Mouse (Mus musculus) thymus, adult 18-20 months (tissue): ENCODE data around the gene Sh3bgrl2.

ENCODE experiments used
- DNase-seq, 2 experiments: peaks; one replicate each; pipeline ENCODE4 v3.0.0; 2022; ENCODE audit warnings: mixed read lengths in 2 of 2

Sh3bgrl2 gene

DNA sequence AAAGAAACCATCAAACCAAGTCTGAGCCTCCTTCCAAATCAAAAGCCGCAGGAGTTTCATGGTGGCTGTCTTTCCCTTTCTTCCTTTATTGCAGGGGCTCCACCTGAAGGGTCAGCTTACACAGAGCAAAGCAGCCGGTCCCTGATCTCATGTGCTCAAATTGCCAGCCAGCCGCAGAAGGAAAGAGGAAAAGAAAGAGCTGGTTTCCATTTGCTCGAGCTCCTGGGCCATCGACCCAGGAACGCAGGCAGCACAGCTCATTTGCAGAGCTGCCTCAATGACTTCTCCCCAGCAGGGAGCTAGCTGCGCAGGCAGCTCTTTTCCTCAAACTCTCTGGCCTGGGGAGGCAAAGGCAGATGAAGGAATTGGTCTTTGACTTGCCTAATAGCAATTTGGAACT, 87.9 kb downstream of the Sh3bgrl2 start:
- DNase-seq: no peak

DNA sequence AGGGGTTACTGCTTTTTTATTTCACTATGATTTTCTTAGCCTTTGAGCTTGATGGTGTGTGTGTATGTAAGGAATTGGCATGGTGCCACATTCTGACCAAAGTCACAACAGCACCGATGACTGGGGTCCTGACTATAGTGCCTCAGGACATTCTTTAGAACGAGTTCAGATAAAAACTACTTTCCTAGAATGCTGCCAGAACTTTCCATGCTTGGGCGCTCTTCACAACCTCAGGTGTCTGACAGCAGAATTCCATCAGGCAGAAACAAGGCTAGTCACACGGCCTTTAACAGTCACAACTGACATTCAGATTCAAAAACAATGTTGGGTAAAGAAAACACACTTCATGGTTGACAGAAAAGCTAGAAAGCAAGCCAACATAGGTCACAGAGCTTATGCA, 95.0 kb downstream of the Sh3bgrl2 start:
- no peak for DNase-seq

DNA sequence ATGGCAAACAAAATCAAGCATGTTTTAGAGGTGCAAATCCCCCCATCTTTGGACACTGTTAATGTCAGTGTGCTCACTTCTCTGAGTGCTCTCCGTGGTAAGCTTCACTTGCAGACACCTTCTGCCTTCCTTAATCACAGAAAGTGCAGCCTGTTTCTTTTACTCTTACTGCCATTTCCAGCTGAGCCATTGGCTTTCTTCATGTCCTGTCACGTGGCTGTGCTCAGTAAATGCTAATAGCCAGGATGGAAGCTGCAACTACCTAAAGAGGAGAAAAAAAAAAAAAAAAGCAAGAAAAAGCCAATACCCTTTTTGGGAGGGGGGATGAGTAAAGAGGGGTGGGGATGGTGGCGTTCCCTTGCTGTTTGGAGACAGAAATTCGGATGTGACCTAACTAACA, 95.7 kb downstream of the Sh3bgrl2 start:
- DNase-seq: no peak

DNA sequence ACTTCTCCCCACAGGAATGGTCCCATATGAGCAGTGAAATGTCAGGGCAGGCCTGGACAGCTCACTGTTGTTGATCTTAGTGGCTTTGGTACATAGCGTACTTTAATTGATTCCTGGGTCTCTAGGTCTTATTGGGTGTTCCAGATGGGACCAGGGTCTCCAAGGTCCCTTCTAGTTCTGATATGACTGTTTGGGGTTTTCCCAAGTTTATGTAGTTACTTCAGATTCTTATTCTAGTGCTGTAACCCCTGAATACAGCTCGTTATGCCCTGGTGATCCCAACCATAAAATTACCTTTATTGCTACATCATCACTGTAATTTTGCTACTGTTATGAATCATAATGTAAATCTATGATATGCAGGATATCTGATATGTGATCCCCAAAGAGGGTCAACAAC, 98.1 kb downstream of the Sh3bgrl2 start:
- no peak for DNase-seq

DNA sequence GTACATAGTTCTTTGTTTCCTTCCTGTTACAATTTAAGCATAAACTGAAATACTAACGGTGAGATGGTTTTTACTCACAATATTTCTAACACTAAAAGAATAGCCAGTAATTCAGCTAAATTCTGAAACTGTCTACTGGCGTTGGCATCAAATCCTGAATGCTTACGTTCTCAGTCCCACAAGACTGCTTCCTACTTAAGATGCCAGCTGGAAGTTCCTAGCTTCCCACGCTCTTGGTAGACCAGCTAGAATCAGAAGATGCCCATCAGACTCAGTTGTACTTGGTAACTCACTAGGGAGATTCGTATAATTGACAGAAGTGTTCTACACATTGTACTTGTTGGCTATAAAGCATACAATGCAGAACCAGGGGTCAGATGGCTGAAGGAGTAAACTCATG, 98.6 kb downstream of the Sh3bgrl2 start:
- no peak for DNase-seq

DNA sequence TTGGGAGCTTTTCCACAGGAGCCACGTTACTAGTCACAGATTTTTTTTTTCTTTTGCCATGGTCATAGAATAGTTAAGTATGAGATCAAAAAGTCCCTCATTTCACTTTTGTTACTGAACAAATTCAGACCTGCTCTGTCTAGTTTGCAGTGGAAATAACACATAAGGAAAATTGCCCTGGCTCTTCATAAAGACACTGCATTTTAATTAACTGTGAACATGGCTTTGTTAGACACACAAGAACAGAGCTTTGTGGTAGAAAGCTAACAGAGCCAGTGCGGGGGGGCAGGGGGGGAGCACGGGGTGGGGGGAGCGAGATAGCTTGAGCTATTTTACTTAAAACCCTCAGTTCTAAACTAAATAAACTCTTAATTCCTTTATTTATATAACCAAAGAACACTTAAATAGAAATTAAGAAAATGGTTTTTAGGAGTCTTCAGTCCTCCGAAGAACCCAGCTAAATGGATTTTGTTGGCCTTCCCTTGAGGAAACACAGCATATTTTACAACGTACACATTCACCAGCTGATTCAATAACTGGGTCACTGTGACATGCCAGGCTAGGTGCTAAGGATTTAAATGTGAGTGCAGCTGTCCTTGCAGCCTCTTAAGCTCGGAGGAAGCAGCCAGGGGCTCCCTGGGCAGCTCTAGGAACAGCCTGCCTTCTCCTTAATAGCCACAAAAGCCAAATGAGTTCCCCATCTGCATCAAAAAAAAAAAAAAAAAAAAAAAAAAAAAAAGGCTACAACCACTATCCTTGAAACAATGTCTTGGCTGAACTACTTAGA, 100.0 kb downstream of the Sh3bgrl2 start:
- DNase-seq: no peak

DNA sequence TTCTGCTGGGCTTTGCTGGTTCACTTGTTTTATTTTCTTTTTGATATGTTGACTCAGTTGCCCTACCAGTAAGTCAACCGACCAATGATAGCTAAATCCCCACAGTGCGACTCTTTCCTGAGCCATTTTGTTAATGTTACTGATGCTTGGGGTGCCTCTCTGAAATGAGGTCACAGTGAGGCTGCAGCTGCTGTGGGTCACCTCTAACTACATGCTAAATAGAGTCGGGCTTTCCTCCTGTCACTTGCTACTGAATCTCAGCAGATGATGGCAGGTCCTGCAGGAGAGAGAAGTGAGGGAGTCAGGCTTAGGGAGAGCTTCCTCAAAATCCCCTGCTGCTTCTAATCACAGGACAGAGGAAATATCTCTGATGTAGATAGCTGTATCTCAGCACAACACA, 100.6 kb downstream of the Sh3bgrl2 start:
- no peak for DNase-seq

DNA sequence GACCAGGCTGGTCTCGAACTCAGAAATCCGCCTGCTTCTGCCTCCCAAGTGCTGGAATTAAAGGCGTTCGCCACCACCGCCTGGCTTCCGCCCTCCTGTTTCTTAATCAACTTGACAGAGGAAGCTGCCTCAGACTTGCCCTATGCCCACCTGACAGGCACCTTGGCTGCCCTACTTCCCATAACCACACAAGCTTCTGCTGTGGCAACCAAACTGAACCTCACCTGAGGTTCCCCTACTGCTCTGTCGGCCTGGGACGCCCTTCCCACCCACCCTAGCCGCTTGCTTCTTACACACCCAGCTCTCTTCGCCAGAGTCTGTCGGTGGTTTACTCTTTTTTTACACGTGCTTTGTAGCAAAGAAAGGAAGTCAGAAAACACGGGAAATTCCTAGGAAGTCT, 103.9 kb downstream of the Sh3bgrl2 start:
- DNase-seq: no peak

DNA sequence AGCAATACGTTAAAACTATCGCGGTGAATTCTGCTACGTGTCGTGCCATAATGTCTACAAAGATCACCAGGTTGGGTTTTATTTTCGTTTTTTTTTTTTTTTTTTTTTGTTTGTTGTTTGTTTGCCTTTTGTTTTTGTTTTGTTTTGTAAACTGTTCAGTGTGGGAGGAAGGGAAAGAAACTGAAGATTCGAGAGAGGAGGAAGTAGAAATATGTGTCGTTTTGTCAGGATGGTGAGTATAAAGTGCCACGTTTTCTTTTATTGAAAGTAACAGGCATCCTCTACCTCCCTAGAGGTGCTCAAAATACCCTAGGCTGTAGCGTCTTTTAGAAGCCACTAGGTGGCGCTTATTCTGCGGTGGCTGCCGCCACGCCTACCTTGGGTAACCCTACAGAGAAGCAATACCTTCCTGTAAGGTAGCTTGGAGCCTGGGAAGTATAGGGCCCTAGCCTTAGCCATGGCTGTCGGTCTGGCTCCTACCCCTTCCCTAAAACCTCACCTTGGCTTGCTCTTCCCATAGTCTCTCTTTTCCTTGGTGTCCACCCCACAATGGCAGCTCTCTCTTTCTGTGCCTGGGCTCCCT, 104.6 kb downstream of the Sh3bgrl2 start:
- DNase-seq: no peak

DNA sequence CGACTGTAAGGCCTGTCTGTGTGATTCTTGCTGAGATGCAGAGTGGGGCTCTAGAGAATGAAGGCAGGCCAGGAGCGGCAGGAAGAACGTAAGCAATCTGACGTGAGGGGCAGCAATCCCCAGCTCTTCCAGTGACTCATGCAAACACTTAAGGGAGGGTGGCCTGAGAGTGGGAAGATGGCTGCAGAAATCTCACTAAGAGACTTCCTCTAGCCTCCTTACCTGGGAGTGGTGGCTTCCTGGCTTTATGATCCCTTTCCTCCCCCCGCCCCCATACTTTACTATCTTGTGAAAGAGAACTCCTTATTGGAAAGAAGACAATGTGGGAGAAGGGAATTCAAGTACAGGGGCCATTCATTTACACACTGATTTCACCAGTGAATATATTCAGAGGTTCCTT, 106.5 kb downstream of the Sh3bgrl2 start:
- DNase-seq: no peak

DNA sequence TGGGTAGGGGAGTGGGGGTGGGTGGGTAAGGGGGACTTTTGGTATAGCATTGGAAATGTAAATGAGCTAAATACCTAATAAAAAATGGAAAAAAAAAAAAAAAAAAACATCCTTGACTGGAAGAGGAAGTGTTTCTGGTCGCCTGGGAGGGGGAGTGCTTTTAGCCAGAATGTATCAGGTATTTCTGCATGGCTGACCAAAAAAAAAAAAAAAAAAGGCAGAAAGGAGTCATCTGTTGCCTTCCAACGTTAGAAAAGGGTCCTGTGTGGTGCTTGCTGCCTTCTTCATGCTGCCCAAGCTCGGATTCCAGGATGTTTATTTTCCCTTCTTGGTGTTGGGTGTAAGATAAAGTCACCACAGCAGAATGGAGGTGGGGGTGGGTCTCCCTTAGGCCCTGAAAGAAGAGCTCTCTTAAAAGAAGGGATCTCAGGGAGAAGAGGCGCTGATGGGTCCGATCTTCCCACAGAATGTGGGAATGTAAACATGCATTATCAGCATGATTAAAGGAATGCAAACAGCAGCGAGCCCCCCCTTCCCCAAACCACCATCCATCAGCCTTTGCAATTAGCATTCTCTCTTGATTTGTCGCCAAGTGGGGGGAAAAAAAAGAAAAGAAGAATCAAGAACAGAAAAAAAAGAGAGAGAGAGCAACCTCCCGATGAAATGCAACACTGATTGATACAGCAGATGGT, 109.0 kb downstream of the Sh3bgrl2 start:
- no peak for DNase-seq

DNA sequence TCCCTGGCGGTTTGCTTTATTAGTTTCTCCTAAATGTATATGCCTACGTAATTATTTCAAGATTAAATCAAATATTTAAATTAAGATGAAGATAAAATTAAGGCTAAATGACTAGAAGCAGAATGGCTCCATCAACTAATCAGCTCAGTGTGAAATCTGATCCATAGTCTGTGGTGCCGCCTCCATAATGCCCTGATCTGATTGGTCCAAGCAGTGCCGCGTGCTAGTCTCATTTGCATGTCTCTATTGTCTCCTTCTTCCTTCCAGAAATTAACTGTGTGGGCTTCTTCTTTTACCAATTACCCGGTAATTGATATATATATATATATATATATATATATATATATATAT, 109.5 kb downstream of the Sh3bgrl2 start:
- DNase-seq: no peak

DNA sequence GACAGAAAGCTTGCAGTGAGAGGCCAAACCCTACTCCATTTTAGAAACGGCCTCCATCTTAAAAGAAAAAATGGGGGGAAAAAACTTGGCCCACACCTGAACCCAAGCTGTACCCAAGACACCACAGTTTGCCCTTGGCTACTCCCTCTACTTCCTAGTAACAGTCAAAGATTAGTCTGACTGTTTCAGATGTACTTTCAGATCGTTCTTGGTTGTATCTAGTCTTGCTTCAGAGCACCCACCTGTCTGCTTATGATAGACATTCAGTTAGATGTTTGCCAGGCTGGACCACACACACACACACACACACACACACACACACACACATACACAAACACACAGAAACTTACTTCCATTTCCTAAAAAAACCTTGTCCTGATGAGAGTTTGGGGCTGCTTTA, 111.0 kb downstream of the Sh3bgrl2 start:
- DNase-seq: no peak

DNA sequence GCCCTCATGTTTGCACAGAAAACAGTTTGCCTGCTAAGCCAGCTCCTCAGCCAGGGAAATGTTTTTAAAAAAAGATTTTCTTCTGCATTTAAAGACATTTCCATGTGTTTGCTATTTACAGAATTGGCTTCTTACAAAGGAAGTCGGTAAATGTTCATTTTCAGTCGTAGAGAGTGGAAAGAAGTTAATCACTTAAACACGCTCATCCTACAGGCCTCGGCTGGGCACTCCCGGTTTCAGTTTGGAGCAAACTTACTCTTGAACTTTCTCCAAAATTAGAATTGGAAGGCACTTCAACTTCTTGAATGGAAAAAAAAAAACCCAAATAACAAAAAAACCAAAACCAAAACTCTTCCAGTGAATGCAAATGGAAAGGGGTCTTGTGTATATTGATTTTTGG, 113.7 kb downstream of the Sh3bgrl2 start:
- DNase-seq: no peak

DNA sequence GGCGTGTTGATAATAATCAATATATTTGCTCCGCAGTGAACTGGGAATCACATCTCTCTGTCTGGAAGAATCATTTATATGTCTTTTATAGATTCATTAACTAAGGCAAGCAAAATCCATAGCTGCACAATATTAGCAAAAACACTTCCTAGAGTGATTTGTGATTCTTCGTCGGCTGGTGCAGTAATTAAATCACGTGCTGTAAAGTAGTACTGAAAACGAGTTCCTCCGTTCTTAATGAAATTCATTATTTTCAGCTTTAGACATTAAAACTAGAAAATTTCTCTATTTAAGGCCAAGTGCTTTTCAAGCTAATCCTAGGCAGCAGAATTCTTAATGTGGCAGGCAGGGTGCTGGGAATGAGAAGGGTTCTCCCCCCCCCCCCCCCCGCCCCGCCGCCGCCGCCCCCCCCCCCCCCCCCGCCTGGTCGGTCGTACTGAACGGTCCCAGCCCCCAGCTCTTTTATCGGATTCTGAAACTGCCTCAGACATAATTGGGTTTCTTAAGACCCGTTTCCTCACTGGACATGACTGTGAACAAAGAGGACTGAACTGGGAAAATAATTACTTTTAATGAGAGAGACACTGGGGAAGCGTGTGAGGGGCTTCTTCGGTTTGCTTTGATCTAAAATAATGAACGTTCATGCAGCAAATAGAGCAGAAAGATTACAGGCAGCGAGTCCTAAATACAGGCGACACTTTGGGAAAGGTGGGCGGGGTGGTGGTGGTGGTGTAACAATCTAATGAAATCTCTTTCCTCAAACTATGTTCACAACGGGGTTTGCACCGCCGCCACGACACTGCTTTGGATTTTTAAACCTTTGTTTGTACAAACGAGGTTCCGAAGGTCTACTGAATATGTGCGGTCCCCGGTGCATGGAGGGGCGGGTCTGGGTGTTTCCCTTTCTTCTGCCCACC, 116.1 kb downstream of the Sh3bgrl2 start:
- DNase-seq: no peak

DNA sequence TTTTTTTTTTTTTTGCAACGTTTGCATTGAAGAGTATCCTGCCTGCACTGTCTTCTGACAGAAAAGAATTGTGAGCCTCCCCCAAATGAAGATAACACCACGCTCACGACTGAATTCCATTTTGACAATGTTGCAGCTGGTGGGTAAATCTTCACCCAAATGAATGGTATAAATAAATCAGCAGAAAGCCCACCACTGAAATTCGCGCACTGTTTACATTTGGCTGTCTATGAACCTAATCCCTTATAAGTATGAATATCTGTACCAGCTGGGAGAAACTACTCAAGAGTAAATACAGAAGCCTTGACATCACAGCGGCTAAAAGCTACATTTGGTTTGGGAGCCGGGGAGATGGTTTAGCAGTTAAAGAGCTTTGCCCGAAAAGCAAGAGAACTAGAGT, 116.8 kb downstream of the Sh3bgrl2 start:
- no peak for DNase-seq

DNA sequence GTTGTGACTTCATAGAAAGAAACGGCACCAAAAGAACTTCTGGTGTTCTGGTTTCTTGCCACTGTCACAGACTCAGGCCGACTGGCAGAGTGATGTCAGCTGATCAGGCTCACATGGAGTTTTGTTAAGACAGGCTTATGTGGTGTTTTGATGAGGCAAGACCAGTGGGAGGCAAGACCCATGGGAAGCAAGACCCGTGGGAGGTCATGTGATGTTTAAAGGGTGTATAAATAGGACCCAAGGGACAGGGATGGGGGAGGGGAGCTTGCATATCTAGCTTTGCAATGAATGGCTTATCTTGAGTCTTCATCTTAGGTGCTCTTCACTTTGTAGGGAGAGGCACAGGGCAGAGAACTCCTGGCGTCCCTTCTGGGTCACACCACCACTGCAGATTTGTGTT, 118.9 kb downstream of the Sh3bgrl2 start:
- DNase-seq: no peak

DNA sequence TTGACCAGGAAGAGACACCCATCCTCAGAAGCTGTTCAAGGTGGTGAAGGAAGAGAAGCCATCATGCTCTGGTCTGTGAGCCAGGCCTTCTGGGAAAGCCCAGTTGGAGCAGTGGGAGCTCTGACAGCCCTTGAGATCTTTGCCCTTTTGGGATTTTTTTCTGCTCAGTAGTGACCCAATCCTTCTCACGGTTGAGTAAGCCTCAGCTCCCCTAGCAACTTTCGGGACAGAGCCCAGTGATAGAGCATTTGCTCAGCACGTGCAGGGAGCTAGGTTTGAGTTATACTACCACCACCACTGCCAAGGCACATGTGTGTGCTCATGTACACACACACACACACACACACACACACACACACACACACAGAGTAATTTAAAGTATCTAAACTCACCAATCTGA, 131.5 kb downstream of the Sh3bgrl2 start:
- no peak for DNase-seq

DNA sequence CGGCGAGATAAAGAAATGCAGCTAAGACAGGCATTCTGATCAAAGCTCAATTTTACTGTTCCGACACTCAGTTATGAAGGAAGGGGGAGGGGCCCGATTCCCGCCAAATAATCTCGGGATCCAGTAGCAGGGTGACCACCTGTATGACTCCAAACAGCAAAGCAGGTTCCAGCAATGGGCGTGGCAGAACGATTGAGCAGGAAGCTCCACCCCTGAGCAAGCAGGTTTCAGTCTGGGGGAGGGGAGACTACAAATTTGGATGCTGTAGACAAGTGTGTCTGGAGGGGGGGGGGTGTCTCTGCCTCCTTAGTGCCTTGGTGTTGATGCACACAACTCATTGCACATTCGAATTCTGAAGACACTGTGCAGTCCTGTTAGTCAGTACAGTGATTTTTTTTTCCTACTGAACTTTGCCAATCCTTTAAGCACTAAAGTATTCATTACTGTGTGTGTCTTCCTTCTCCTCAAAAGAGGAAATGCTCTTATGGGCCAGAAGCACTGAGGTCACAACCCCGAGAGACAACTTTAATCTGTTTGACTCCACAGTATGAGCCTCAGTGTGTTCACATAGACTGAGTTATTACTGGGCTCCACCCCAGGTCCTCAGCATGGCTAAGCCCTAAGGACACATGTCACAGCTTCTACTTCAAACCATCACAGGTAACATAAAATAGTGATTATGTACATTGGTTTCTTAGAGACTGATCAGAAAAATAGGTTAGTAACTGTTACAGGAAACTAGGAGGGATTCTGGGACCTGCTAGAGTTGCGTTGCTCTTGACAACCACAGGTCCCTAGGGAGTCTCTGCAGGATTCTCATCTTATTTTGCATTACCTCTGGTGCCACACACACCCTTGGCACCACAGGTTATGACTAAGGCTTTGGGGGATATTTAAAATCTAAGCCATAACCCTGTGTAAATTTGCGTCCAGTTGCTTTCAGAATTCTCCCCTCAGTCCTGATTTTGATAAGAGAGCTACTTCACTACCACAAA, 133.8 kb downstream of the Sh3bgrl2 start:
- DNase-seq: no peak

DNA sequence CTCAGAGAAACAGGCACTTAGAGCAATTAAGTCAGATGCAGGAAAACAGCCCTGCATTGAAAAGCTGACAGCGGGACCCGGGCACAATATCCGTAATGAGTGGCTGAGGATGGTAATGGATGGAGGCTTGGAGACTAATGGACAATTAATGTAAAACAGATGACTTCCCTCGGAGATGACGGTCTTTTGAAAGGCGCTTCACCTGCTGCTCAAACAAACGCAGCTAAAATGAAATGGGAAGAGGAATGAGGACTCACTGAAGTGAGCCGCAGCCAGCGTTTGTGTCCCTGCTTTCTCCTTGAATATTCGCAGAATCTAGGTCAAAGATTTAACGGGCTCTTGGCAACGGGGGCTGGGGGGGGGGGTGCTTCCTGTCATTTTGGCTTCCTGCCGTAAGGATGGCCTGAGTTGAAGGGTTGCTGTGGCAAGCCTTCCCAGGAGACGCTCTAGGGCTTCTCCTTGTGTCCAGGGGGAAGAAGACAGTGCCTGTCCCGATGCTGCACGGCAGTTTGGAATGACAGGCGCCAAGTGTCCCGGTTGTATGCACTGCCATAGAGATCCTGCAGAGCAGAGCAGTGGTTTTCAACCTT, 138.5 kb downstream of the Sh3bgrl2 start:
- DNase-seq: no peak

DNA sequence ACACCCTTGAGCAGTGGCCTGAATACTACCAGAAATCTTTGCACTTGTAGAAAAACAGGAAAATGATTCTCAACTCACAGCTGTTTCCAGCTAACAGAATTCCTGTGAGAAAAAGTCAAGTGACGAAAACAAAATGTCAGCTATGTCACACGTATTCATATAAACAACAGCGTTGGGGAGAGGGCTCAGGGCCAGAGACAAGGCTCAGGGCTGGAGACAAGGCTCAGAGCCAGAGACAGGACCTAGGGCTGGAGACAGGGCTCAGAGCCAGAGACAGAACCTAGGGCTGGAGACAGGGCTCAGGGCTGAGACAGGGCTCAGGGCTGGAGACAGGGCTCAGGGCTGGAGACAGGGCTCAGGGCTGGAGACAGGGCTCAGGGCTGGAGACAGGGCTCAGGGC, 139.8 kb downstream of the Sh3bgrl2 start:
- DNase-seq: no peak
